Comparison of ENCODE assay signal across 9 mouse cellular contexts in genomic region chr4:130171951-130172765, GRCm38 (mm10). TPM values are rescaled to one million over a fixed set of nuclear protein-coding genes. Genes with fewer than 3 reads are reported as not detected.
A peak's percentile ranks its signal among the peaks of the same experiment; 100 is the strongest.
DNase-seq lines count a peak whose midpoint lies in the region; ATAC-seq and TF ChIP-seq lines count a peak whose summit lies in the region.
"Had no signal": no experiment of that assay in that cellular context is flagged by ENCODE, and none has a peak within 500 bp of the region (broad histone marks: within the 10 kb centered on the region; RNA-seq: fewer than 3 reads in every experiment).

No protein-coding gene starts in this region.

- peak overlapping the region; percentile 70 for H3K4me2 ChIP-seq in kidney, embryonic 15.5 days

- peak; percentile 80 to 93 for DNase-seq in heart, adult 18-20 months
- DNase-seq in lung, postnatal 10 days, result peak; percentile 80
- no peak for DNase-seq in left cerebral cortex, adult 9 months (ENCODE audit: low spot score in 2 of 2)
- no peak for DNase-seq in cerebellum, adult 9-11 months
- no peak for DNase-seq in thymus, adult 2 months

- no peak for ATAC-seq in erythroblast, adult 5-6 weeks (replicated peaks; ENCODE audit: low FRiP score, poor library complexity, severe bottlenecking)
- ATAC-seq in kidney, embryonic 15.5 days (replicated peaks; ENCODE audit: low FRiP score), result peak; percentile 33

- H3K9me3 ChIP-seq in erythroblast, embryonic 14.5 days (ENCODE audit: control insufficient read depth, low read length), result no peaks in the 10 kb centered on the region
- H3K9me3 ChIP-seq in kidney, embryonic 15.5 days (replicated peaks), result no peaks in the 10 kb centered on the region

- H3K9ac ChIP-seq in kidney, embryonic 15.5 days, result no peak overlapping the region

- peak overlapping the region; percentile 73 for H3K4me3 ChIP-seq in erythroblast, embryonic 14.5 days (replicated peaks)
- H3K4me3 ChIP-seq in kidney, embryonic 15.5 days (replicated peaks), result peak overlapping the region; percentile 8
- H3K4me3 ChIP-seq in thymus, adult 2 months (ENCODE audit: control insufficient read depth, insufficient read depth, low read length), result no peak overlapping the region
- H3K4me3 ChIP-seq: myocyte had no signal

- no peak for TF ChIP-seq CTCF in thymus, adult 2 months (IDR thresholded peaks at IDR 0.05; ENCODE audit: borderline replicate concordance, control insufficient read depth, extremely low read depth, insufficient read depth, low read length, poor library complexity)

- peaks cover 68% of the 10 kb centered on the region for H3K36me3 ChIP-seq in erythroblast, embryonic 14.5 days (ENCODE audit: control insufficient read depth)
- H3K36me3 ChIP-seq in kidney, embryonic 15.5 days, result no peaks in the 10 kb centered on the region
- no peaks in the 10 kb centered on the region for H3K36me3 ChIP-seq in thymus, adult 2 months (ENCODE audit: control insufficient read depth, insufficient read depth, low read length)

- H3K4me1 ChIP-seq in erythroblast, embryonic 14.5 days (ENCODE audit: control insufficient read depth), result peaks cover 84% of the 10 kb centered on the region
- H3K4me1 ChIP-seq in kidney, embryonic 15.5 days, result peaks cover 90% of the 10 kb centered on the region
- no peaks in the 10 kb centered on the region for H3K4me1 ChIP-seq in thymus, adult 2 months (replicated peaks; ENCODE audit: control insufficient read depth, insufficient read depth, low read length)

- peak overlapping the region; percentile 81 for H3K27ac ChIP-seq in kidney, embryonic 15.5 days
- H3K27ac ChIP-seq in thymus, adult 2 months (ENCODE audit: control insufficient read depth, insufficient read depth, low read length), result no peak overlapping the region

- TF ChIP-seq POLR2A in thymus, adult 2 months (IDR thresholded peaks at IDR 0.05; ENCODE audit: control insufficient read depth, extremely low read depth, insufficient read depth, low read length, poor library complexity), result no peak

- peaks cover 58% of the 10 kb centered on the region for H3K27me3 ChIP-seq in erythroblast, embryonic 14.5 days (ENCODE audit: control insufficient read depth)
- peaks cover 20% of the 10 kb centered on the region for H3K27me3 ChIP-seq in kidney, embryonic 15.5 days
- H3K27me3 ChIP-seq in thymus, adult 2 months (ENCODE audit: control insufficient read depth, insufficient read depth, low read length), result no peaks in the 10 kb centered on the region; the same call in 1 of the 2 replicates

- 31% methylated on average over 11 of the region's 11 CpGs for WGBS in kidney, embryonic 15.5 days
- 88% methylated on average over 11 of the region's 11 CpGs for WGBS in thymus, adult 2 months

RNA-seq across cellular contexts. Expression of gene Tinagl1, which starts 2.8 kb away (rescaled TPM):
- 58.6 and 58.7 TPM in 2 replicates for polyA plus RNA-seq in erythroblast, embryonic 14.5 days (2012)
- total RNA-seq in erythroblast, adult 5-6 weeks (2015; ENCODE audit: low replicate concordance), result 67.6 and 69.8 TPM in 2 replicates
- total RNA-seq in erythroblast, adult 5-6 weeks (2017; ENCODE audit: low replicate concordance), result 95.4 and 126 TPM in 2 replicates
- total RNA-seq in heart, adult 18-20 months (2021), result 10 to 100 TPM; 55.7 to 66.1 TPM
- polyA plus RNA-seq in kidney, embryonic 15.5 days (2015; fragmentation: Nextera tagmentation; extraction: Ambion mirVana), result 51.0 and 62.7 TPM in 2 replicates
- 32.7 and 40.3 TPM in 2 replicates for polyA plus RNA-seq in thymus, adult 2 months (2012; rRNA removed)

RNA-seq across cellular contexts. Expression of gene Hcrtr1, which starts 33.0 kb away (rescaled TPM):
- polyA plus RNA-seq in erythroblast, embryonic 14.5 days (2012), result not detected in 2 replicates
- total RNA-seq in erythroblast, adult 5-6 weeks (2015; ENCODE audit: low replicate concordance), result not detected in 2 replicates
- not detected in 2 replicates for total RNA-seq in erythroblast, adult 5-6 weeks (2017; ENCODE audit: low replicate concordance)
- total RNA-seq in heart, adult 18-20 months (2021), result not detected
- polyA plus RNA-seq in kidney, embryonic 15.5 days (2015; fragmentation: Nextera tagmentation; extraction: Ambion mirVana), result 0.17 and 0.62 TPM in 2 replicates
- 0.30 and 1.1 TPM in 2 replicates for polyA plus RNA-seq in thymus, adult 2 months (2012; rRNA removed)
- polyA plus RNA-seq: myocyte had no signal

RNA-seq across cellular contexts. Expression of gene Gm853, which starts 50.0 kb away (rescaled TPM):
- polyA plus RNA-seq in erythroblast, embryonic 14.5 days (2012), result not detected in 2 replicates
- total RNA-seq in erythroblast, adult 5-6 weeks (2015; ENCODE audit: low replicate concordance), result not detected in 2 replicates
- not detected in 2 replicates for total RNA-seq in erythroblast, adult 5-6 weeks (2017; ENCODE audit: low replicate concordance)
- total RNA-seq in heart, adult 18-20 months (2021), result not detected
- polyA plus RNA-seq in kidney, embryonic 15.5 days (2015; fragmentation: Nextera tagmentation; extraction: Ambion mirVana), result 0.26 and 0.39 TPM in 2 replicates
- polyA plus RNA-seq in thymus, adult 2 months (2012; rRNA removed), result 0.13 and 0.32 TPM in 2 replicates
- polyA plus RNA-seq: myocyte had no signal

Comparison
In these comparisons a context has a peak if more than half of its experiments do, and no peak if none do; other contexts are left out.
1. DNase-seq: peak in heart, adult 18-20 months (2 of 2) and lung, postnatal 10 days (single experiment); none in left cerebral cortex, adult 9 months (0 of 2), cerebellum, adult 9-11 months (single experiment) and thymus, adult 2 months (single experiment).